Mouse (Mus musculus) embryonic facial prominence, embryonic 14.5 days (tissue): ENCODE measurements around the gene Rab4a. TPM values are rescaled to one million over a fixed set of nuclear protein-coding genes. Genes with fewer than 3 reads are reported as not detected.

Experiments
- ATAC-seq: fragments of 200-750 bp; cut with Nextera tagmentation; 2 replicates; pipeline ENCODE4 v1.8.0; 2017; ENCODE audit warnings: low read depth, moderate number of reproducible peaks, moderate TSS enrichment
- DNase-seq: peaks from one replicate; pipeline ENCODE4 v3.0.0-alpha.2; 2015; ENCODE audit warnings: low spot score
- H3K27ac ChIP-seq: fragments of 300-500 bp; sonication (generic); replicated peaks from 2 replicates; pipeline ENCODE4 v1.5.1; 2014; ENCODE audit warnings: low read depth, mild to moderate bottlenecking, low read length, moderate library complexity
- H3K27me3 ChIP-seq: fragments of 300-500 bp; sonication (generic); replicated peaks from 2 replicates; pipeline ENCODE4 v1.6.1; 2014; ENCODE audit warnings: low read length; ENCODE audit not compliant: control insufficient read depth, insufficient read depth
- H3K36me3 ChIP-seq: fragments of 300-500 bp; sonication (generic); 2 replicates; pipeline ENCODE4 v1.6.1; 2014; ENCODE audit warnings: low read length, mixed read lengths; ENCODE audit not compliant: control insufficient read depth, insufficient read depth
- H3K4me1 ChIP-seq: fragments of 300-500 bp; sonication (generic); 2 replicates; pipeline ENCODE4 v1.6.1; 2014; ENCODE audit warnings: antibody characterized with exemption, low read length; ENCODE audit not compliant: control insufficient read depth, insufficient read depth
- H3K4me2 ChIP-seq: fragments of 300-500 bp; sonication (generic); 2 replicates; pipeline ENCODE4 v1.6.1; 2014; ENCODE audit warnings: low read depth, mild to moderate bottlenecking, low read length, moderate library complexity, mixed read lengths
- H3K4me3 ChIP-seq: fragments of 300-500 bp; sonication (generic); 2 replicates; pipeline ENCODE4 v1.5.1; 2014; ENCODE audit warnings: low read depth, mild to moderate bottlenecking, low read length
- H3K9ac ChIP-seq: fragments of 300-500 bp; sonication (generic); 2 replicates; pipeline ENCODE4 v1.6.1; 2014; ENCODE audit warnings: low read depth, mild to moderate bottlenecking, low read length, moderate library complexity, mixed read lengths
- H3K9me3 ChIP-seq: fragments of 300-500 bp; sonication (generic); 2 replicates; pipeline ENCODE4 v1.6.1; 2016; ENCODE audit warnings: low read length; ENCODE audit not compliant: control insufficient read depth
- WGBS: fragments of 180-500 bp; shearing (Covaris S2); extraction: QIAGEN DNeasy Blood & Tissue Kit; methylation state at CpG from one replicate; pipeline ENCODE4 v1.1.7; 2014; 5-methylcytosine and 5-hydroxymethylcytosine counted together
- polyA plus RNA-seq: library from polyadenylated mRNA; unstranded; fragments of >200 nt; fragmentation: Nextera tagmentation; extraction: Ambion mirVana; gene quantifications from 2 replicates; pipeline ENCODE4 v1.2.1, GENCODE M21; 2014

Gene Rab4a
- polyA plus RNA-seq, 1 experiment from 2014 or later, result 46.6 TPM

DNA sequence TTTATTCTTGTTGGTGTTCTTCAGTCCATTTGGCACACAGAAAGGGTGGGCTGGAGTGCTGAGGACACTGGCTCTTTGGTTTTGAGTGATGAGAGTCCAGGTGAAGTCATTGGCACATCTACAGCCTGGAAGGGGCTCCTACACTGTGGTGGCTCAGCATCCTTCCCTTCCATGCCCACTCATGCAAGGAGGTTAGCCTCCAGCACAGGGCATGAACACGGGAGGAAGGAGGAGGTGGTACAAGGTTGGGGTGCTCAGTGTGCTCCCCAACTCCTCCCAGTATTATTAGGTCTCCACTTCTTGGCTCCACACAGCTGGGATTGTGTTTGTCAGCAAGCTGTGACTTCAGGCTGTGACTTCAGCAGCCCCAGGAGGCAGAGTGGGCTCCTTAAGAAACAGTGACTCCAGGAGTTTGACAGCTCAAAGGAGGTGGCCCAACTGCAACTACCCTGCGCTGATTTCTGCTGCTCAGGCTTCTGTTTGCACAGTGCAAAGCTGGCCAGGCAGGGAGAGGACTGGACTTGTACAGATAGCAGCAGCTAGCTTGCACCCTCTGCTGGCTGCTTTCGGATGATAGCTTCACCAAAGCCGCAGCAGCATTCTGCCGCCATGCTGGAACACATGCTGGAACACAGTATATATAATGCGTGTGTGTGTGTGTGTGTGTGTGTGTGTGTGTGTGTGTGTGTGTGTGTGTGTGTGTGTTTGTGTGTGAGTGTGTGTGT is 22.1 kb upstream of the Rab4a start:
- Histone ChIP-seq H3K36me3 (no peaks in the 10 kb centered on the region), H3K27ac (no peak overlapping the region), H3K9ac (no peak overlapping the region), H3K4me1 (no peaks in the 10 kb centered on the region; the same call in 1 of the 2 replicates), H3K4me2 (no peak overlapping the region), H3K27me3 (no peaks in the 10 kb centered on the region), H3K9me3 (no peaks in the 10 kb centered on the region), H3K4me3 (no peak overlapping the region)
- ATAC-seq (peak; percentile 92), DNase-seq (peak; percentile 94)
- WGBS, result 10% methylated on average over 6 of the region's 6 CpGs

DNA sequence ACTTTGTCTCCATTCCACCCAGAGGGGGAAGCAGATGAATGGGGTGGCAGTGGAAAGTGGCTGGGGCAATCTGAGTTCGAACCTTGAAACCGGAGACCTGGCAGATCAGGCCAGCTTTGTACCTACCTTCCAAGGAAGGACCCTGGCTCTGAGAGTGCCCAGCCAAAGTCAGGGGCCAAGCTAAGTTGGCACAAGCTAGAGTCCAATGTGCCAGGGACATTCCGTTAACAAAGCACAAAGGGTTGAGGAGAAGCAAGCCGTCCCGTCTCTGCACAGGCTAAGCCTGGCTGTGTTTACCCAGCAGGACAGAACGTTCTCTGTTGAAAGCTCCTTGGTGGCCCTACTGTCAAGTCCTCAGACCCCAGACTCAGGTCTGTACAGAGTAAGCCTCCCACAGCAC is 19.6 kb upstream of the Rab4a start:
- H3K9me3 ChIP-seq, result no peaks in the 10 kb centered on the region
- H3K27me3 ChIP-seq, result no peaks in the 10 kb centered on the region
- H3K27ac ChIP-seq, result no peak overlapping the region
- no peaks in the 10 kb centered on the region for H3K36me3 ChIP-seq
- ATAC-seq (no peak), DNase-seq (no peak)
- WGBS, result 76% methylated on average over 6 of the region's 6 CpGs
- H3K4me2 ChIP-seq, result no peak overlapping the region
- no peak overlapping the region for H3K9ac ChIP-seq
- H3K4me1 ChIP-seq, result no peaks in the 10 kb centered on the region; the same call in 1 of the 2 replicates
- H3K4me3 ChIP-seq, result no peak overlapping the region

DNA sequence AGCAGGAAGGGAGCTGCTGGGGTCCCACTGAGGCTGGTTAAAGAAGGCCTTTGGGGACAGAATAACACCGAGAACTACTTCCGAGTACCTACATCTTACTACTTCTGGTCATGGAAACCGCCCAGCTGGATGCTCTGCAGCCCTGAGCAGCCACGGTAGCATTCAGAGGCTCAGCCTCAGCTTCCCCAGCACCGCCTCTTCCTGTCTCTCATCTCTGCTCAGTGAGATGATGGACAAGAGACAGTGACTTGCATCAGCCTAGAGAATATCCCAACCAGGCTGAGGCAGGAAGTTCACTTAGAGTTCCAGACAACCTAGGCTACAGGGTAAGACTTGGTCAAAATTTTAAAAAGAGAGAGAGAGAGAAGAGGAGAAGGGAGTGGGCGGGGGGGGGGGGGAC is 19.1 kb upstream of the Rab4a start:
- Histone ChIP-seq H3K27ac (no peak overlapping the region), H3K36me3 (no peaks in the 10 kb centered on the region), H3K4me1 (no peaks in the 10 kb centered on the region; the same call in 1 of the 2 replicates), H3K9ac (no peak overlapping the region), H3K4me3 (no peak overlapping the region), H3K9me3 (no peaks in the 10 kb centered on the region), H3K4me2 (no peak overlapping the region), H3K27me3 (no peaks in the 10 kb centered on the region)
- 66% methylated on average over 6 of the region's 6 CpGs for WGBS
- DNase-seq (no peak), ATAC-seq (no peak)

DNA sequence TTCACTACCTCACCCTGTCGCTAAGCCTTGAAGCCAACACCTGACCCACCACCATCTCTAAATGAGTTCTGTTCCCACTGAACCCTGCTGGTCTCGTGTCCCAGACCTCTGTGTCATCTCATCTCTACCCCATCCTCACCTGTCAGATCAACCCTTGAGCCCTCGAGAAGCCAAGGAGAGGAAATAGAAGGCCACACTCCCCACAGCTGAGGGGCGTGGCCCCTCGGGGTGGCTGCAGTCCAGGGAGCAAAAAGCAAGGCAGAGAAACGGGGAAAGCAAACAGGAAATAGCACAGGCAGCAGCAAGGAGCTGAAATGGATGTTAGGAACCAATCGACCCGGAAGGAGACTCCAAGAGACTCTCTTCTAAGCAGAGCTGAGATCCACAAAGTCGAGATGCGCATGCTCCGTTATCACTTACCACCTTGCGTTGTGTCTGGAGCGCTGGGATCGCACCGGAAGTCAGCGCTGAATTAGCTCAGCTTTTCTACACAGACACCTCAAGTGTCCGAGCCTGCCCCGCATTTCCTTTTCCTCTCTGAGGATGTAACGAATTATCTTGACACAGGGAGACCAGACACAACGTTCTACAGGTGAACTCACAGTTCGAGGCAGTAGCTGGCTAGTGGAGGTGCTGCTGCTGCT is 18.4 kb upstream of the Rab4a start:
- Histone ChIP-seq H3K4me1 (no peaks in the 10 kb centered on the region; the same call in 1 of the 2 replicates), H3K4me2 (no peak overlapping the region), H3K36me3 (no peaks in the 10 kb centered on the region), H3K4me3 (no peak overlapping the region), H3K9ac (no peak overlapping the region), H3K27me3 (no peaks in the 10 kb centered on the region), H3K9me3 (no peaks in the 10 kb centered on the region), H3K27ac (no peak overlapping the region)
- WGBS, result 50% methylated on average over 21 of the region's 21 CpGs
- no peak for ATAC-seq
- DNase-seq, result no peak

DNA sequence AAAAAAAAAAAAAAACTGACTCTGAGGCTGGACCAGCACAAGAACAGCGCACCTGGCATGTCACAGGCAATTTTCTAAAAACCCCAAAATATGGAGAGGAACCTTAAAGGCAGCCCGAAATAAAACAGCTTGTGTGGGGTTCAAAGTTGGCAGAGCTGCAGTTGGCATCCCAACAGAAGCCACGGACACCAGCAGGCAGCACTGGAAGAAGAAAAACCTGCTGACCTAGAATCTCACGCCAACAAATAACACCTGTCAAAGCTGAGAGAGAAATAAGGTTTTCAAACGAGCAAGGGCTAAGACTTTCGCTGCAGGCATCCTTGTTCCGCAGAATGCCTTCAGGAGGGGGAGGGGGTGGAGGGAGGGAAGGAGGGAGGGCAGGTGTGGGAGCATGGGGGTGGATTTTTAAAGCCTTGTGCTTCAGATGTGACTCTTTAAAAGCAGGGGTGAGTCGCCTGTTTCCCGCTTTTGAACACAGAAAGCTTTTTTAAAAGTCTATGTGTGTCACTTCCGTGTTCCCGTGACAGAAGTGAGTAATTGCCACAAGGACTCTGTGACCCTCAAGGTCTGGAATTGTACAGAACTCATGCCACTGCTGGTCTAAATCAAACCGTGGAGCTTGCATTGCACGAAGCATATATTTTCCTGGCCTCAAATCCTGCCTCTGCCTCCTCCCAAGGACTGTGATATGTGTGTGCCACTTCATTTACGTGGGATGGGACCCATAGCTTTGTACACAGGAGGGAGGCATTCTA is 17.2 kb upstream of the Rab4a start:
- DNase-seq (peak; percentile 61), ATAC-seq (no peak)
- no peak overlapping the region for H3K4me2 ChIP-seq
- WGBS, result 48% methylated on average over 14 of the region's 14 CpGs
- no peak overlapping the region for H3K4me3 ChIP-seq
- no peak overlapping the region for H3K9ac ChIP-seq
- no peaks in the 10 kb centered on the region for H3K36me3 ChIP-seq
- H3K4me1 ChIP-seq, result no peaks in the 10 kb centered on the region; the same call in 1 of the 2 replicates
- no peaks in the 10 kb centered on the region for H3K9me3 ChIP-seq
- no peaks in the 10 kb centered on the region for H3K27me3 ChIP-seq
- no peak overlapping the region for H3K27ac ChIP-seq

DNA sequence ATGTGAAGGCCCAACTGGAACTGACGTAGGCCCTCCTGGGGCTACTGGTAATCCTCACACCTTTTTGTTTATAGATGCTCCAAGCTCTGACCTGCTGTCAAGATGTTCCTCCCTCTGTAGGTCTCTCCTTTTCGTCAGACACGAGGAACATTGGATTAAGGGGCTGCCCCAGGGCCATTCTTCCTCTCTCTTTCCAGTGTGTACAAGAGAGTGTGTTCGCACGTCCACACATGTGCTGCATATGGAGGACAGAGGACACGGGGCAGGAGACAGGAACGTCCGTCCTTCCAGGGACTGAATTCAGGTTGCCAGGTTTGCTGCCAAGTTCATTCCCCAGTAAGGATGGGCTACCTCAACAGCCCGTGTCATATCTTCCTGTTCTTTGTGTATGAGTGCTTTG is 16.3 kb upstream of the Rab4a start:
- WGBS, result 67% methylated on average over 9 of the region's 9 CpGs
- Histone ChIP-seq H3K9me3 (no peaks in the 10 kb centered on the region), H3K27me3 (no peaks in the 10 kb centered on the region), H3K27ac (no peak overlapping the region), H3K9ac (no peak overlapping the region), H3K4me3 (no peak overlapping the region), H3K4me2 (no peak overlapping the region), H3K36me3 (no peaks in the 10 kb centered on the region), H3K4me1 (no peaks in the 10 kb centered on the region; the same call in 1 of the 2 replicates)
- DNase-seq (no peak), ATAC-seq (no peak)

DNA sequence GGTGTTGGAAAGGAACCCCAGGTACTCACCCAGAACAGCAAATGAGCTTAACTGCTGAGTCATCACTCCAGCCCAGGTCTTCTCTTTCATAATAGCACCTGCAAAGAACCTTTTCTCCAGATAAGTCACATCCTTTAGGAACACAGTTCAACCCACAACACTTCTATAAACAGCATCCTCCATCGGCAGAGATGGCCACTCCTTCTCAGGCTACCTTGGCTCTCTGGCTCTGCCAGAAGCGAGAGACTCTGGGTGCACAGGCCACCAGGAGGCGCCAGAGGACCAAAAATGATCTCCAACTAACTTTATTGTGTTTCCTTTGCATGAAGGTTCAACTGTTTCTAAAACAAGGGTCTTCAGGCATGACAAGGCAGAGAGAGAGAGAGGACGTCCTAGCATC is 15.8 kb upstream of the Rab4a start:
- H3K9ac ChIP-seq, result no peak overlapping the region
- peak; percentile 83 for DNase-seq
- no peak overlapping the region for H3K4me3 ChIP-seq
- H3K36me3 ChIP-seq, result no peaks in the 10 kb centered on the region
- 1% methylated on average over 4 of the region's 4 CpGs for WGBS
- H3K4me2 ChIP-seq, result no peak overlapping the region
- no peaks in the 10 kb centered on the region; the same call in 1 of the 2 replicates for H3K4me1 ChIP-seq
- ATAC-seq, result no peak
- no peaks in the 10 kb centered on the region for H3K27me3 ChIP-seq
- H3K9me3 ChIP-seq, result no peaks in the 10 kb centered on the region
- no peak overlapping the region for H3K27ac ChIP-seq

DNA sequence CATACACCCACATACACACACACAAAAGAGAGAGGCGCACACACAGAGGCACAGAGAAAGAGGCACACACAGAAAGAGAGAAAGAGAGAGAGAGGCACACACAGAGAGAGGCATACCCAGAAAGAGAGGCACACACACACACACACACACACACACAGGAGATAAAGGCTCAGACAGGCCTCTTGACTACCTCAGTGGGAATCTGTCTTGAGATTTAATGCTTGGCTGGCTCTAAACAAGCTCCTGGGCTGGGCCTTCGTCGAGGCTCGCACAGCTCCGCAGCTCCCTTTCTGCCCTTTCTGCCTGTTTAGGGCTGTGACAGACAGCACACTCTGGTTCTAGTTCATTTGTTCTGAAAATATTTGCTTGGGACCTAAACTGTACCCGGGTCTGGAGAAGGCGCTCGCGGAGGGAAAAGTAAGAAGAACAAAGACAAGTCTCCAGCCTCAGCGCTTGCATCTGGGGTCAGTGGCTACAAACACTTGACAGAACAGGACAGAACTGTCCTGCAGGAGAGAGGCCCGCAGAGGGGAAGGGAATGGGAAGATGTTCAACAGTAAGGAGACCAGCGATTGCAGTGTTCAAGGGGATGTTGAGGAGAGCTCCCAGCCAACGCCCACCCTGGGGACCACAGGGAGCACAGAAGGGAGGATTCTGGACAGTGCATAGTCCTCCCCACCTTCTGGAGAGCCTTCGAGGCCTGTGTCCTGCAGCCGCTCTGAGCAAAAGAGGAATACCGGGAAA is 14.5 kb upstream of the Rab4a start:
- Histone ChIP-seq H3K9ac (no peak overlapping the region), H3K4me3 (no peak overlapping the region), H3K27me3 (no peaks in the 10 kb centered on the region), H3K36me3 (no peaks in the 10 kb centered on the region), H3K27ac (no peak overlapping the region), H3K4me1 (no peaks in the 10 kb centered on the region; the same call in 1 of the 2 replicates), H3K9me3 (no peaks in the 10 kb centered on the region), H3K4me2 (no peak overlapping the region)
- ATAC-seq (peak; percentile 51), DNase-seq (peak; percentile 60)
- 70% methylated on average over 16 of the region's 16 CpGs for WGBS
